Mouse (Mus musculus) CD8-positive naive resting alpha-beta T cell, adult 57 days (primary cell): Measurements from ENCODE around the gene Kdm1b. TPM values are rescaled to one million over a fixed set of nuclear protein-coding genes. Genes with fewer than 3 reads are reported as not detected.

Experiments used
- total RNA-seq: library from RNA; stranded (reverse); gene quantifications from one replicate; pipeline ENCODE4 v1.2.4, GENCODE M21; 2023

The Kdm1b gene
- 20.1 TPM for total RNA-seq

GRCm38 (mm10) chr13:47043030-47043680, at the start of gene Kdm1b:
Gene Kdm1b (plus strand): TSS chr13:47043499.

GRCm38 (mm10) chr13:47014334-47015194, 28.7 kb upstream of the Kdm1b start, which contains the start of gene Nhlrc1:
Gene Nhlrc1 (minus strand): TSS chr13:47014850.

GRCm38 (mm10) chr13:47044617-47044947, 1.3 kb downstream of the Kdm1b start, which contains the start of gene Tpmt:
Gene Tpmt (minus strand): TSS chr13:47044737.

GRCm38 (mm10) chr13:47105711-47106579, 62.6 kb downstream of the Kdm1b start, which contains the start of gene Dek:
Gene Dek (minus strand): TSS chr13:47106201.

GRCm38 (mm10) chr13:47122537-47123430, 79.5 kb downstream of the Kdm1b start, which contains the start of gene Rnf144b:
Gene Rnf144b (plus strand): TSS chr13:47122656.

Other genes with a start within 250 kb of the Kdm1b start
- gene Kif13a, start 113.6 kb upstream of the Kdm1b start, total RNA-seq: 4.2 TPM
- gene Nhlrc1, start 28.6 kb upstream of the Kdm1b start, total RNA-seq: 2.3 TPM
- 2.0 TPM for gene Tpmt, start 1.2 kb downstream of the Kdm1b start, total RNA-seq
- gene Dek, start 62.7 kb downstream of the Kdm1b start, total RNA-seq: 112 TPM
- gene Rnf144b, start 79.2 kb downstream of the Kdm1b start, total RNA-seq: 0.95 TPM